Mouse (Mus musculus): ENCODE data around the gene Mia. TPM values are rescaled to one million over a fixed set of nuclear protein-coding genes. Genes with fewer than 3 reads are reported as not detected.

Gene Mia
- polyA plus RNA-seq, 1 experiment from 2014 or later, result 53.5 TPM

DNA sequence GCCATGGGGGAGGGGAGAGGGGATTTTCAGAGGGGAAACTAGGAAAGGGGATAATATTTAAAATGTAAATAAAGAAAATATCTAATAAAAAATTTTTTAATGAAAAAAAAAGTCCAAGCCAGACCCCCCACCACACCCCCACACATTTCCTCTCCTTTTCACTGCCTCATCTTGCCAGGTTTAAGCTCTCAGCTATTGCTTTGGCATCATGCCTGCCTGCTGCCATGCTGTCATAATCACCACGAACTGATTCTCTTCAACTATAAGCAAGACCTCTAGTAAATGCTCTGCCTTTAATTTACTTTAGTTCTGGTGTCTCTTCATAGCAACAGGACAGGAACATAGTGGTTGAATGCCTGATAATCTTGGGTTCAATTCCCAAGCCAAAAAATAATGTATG lies 1.5 kb upstream of the Mia start:
- Histone ChIP-seq H3K4me2 (replicated peaks) (no peak overlapping the region), H3K27ac (replicated peaks) (no peak overlapping the region), H3K9ac (no peak overlapping the region), H3K36me3 (peaks cover 41% of the 10 kb centered on the region), H3K9me3 (replicated peaks) (no peaks in the 10 kb centered on the region), H3K4me3 (replicated peaks) (no peak overlapping the region), H3K27me3 (no peaks in the 10 kb centered on the region), H3K4me1 (peaks cover 7% of the 10 kb centered on the region)
- no peak for ATAC-seq (ENCODE audit: insufficient number of reproducible peaks, low FRiP score, low TSS enrichment, low read depth)
- 58% methylated on average over 1 of the region's 1 CpGs for WGBS

- ATAC-seq (ENCODE audit: insufficient number of reproducible peaks, low FRiP score, low TSS enrichment, low read depth), result no peak
- H3K4me3 ChIP-seq (replicated peaks), result peak overlapping the region; percentile 74
- peaks cover 20% of the 10 kb centered on the region for H3K36me3 ChIP-seq
- peak overlapping the region; percentile 80 for H3K27ac ChIP-seq (replicated peaks)
- peak overlapping the region; percentile 57; the same call in 1 of the 2 replicates for H3K4me2 ChIP-seq (replicated peaks)
- no peak overlapping the region for H3K9ac ChIP-seq
- no peaks in the 10 kb centered on the region for H3K27me3 ChIP-seq
- no peaks in the 10 kb centered on the region for H3K9me3 ChIP-seq (replicated peaks)
- 74% methylated on average over 5 of the region's 5 CpGs for WGBS
- peaks cover 7% of the 10 kb centered on the region for H3K4me1 ChIP-seq
Observed at GRCm38 (mm10) chr7:27180036-27180435, 921 bp downstream of the Mia start.

DNA sequence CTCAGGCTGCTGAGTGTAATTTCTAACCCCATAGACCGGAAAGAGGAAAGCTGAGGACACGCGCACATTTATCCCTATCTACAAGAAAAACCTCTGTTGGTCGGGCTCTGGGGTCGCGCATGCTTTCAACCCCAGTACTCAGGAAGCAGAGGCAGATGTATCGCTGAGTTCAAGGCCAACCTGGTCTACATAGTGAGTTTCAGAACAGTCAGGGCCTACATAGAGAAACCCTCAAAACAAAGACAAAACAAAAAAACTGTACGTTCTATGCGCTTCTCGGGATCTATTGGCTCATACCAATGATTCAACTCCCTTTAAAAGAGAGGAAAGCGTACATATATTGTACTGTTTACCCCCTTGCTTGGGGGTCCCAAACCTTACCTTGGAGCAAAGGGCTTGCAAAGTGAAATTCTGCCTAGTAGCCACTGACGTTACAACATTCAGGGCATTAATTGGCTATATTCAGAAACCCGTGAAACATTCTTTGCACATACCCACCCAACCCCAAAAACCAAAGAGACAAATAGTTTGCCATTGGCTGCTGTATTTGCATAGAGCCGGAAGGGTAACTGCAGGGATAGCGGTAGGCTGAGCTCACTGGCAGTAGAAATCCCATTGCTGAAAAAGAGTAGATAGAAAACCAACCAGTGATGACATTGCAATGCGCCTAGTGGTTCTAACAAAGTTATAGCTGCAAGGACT lies 1.6 kb downstream of the Mia start:
- H3K9me3 ChIP-seq (replicated peaks), result no peaks in the 10 kb centered on the region

GRCm38 (mm10) chr7:27178324-27179216 lies 2.4 kb downstream of the Mia start, which contains the start of gene Rab4b:
TSS of gene Rab4b (minus strand) at chr7:27178896.
- Histone ChIP-seq H3K9me3 (replicated peaks) (no peaks in the 10 kb centered on the region), H3K27ac (replicated peaks) (peak within 1 kb of the TSS; percentile 98), H3K27me3 (no peaks in the 10 kb centered on the region), H3K9ac (peak within 1 kb of the TSS; percentile 47), H3K36me3 (peaks cover 24% of the 10 kb centered on the region), H3K4me3 (replicated peaks) (peak within 1 kb of the TSS; percentile 74), H3K4me2 (replicated peaks) (peak within 1 kb of the TSS; percentile 57), H3K4me1 (peaks cover 7% of the 10 kb centered on the region)
- ATAC-seq (ENCODE audit: insufficient number of reproducible peaks, low FRiP score, low TSS enrichment, low read depth), result peak; percentile 98
- under 1% methylated on average over 53 of the region's 53 CpGs for WGBS

More for the DNA sequence above, 1.6 kb downstream of the Mia start:
- 0 out of 2 replicates have a peak overlapping the region, but pooled peaks have one; percentile 34 for H3K9ac ChIP-seq
- H3K27me3 ChIP-seq, result no peaks in the 10 kb centered on the region
- H3K27ac ChIP-seq (replicated peaks), result peak overlapping the region; percentile 80
- peaks cover 7% of the 10 kb centered on the region for H3K4me1 ChIP-seq
- peak overlapping the region; percentile 74 for H3K4me3 ChIP-seq (replicated peaks)
- peaks cover 20% of the 10 kb centered on the region for H3K36me3 ChIP-seq
- H3K4me2 ChIP-seq (replicated peaks), result peak overlapping the region; percentile 57
- 46% methylated on average over 16 of the region's 16 CpGs for WGBS
- no peak for ATAC-seq (ENCODE audit: insufficient number of reproducible peaks, low FRiP score, low TSS enrichment, low read depth)

GRCm38 (mm10) chr7:27177942-27178323 lies 3.0 kb downstream of the Mia start:
- Histone ChIP-seq H3K4me3 (replicated peaks) (peak overlapping the region; percentile 74), H3K9ac (0 out of 2 replicates have a peak overlapping the region, but pooled peaks have one; percentile 47), H3K36me3 (peaks cover 24% of the 10 kb centered on the region), H3K4me1 (peaks cover 7% of the 10 kb centered on the region), H3K4me2 (replicated peaks) (peak overlapping the region; percentile 57), H3K27me3 (no peaks in the 10 kb centered on the region), H3K9me3 (replicated peaks) (no peaks in the 10 kb centered on the region), H3K27ac (replicated peaks) (peak overlapping the region; percentile 98)
- WGBS, result 18% methylated on average over 4 of the region's 4 CpGs
- no peak for ATAC-seq (ENCODE audit: insufficient number of reproducible peaks, low FRiP score, low TSS enrichment, low read depth)

DNA sequence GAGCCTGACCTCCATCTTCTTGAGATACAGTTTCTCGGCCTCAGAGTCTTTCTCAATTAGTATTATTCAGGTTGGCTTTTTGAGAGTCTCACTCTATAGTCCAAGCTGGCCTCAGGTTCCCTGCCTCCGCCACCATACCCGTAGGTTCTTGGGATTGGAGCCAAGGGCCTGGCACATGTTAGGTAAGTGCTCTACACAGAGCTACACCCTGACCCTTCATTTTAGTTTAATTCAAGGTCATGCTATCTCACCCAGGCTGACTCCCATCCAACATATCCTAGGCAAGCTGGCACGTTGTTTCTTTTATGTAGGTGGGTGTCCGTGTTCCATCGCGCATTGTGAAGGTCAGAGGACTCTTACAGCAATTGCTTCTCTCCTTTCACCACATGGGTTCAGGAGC lies 6.1 kb downstream of the Mia start:
- Histone ChIP-seq H3K9ac (no peak overlapping the region), H3K27me3 (no peaks in the 10 kb centered on the region), H3K4me3 (replicated peaks) (no peak overlapping the region), H3K36me3 (peaks cover 44% of the 10 kb centered on the region), H3K9me3 (replicated peaks) (no peaks in the 10 kb centered on the region), H3K27ac (replicated peaks) (no peak overlapping the region), H3K4me2 (replicated peaks) (no peak overlapping the region), H3K4me1 (peaks cover 7% of the 10 kb centered on the region)
- ATAC-seq (ENCODE audit: insufficient number of reproducible peaks, low FRiP score, low TSS enrichment, low read depth), result no peak
- WGBS, result 95% methylated on average over 7 of the region's 7 CpGs

DNA sequence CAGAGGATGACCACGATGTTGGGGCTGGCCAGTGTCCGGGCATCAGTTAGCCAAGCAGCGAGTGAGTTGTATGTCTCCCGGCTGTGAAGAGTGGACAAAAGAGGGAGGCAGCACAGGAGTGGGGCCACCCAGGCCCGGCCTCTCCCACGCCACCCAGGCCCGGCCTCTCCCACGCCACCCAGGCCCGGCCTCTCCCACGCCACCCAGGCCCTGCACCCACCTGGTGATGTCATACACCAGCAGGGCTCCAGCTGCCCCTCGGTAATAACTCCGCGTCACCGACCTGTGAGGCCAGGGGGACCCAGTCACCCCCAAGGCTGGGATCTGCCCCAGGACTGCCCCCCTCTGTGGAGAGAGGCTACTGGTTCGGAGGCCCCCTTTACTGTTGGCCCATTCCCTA lies 6.5 kb downstream of the Mia start:
- H3K9ac ChIP-seq, result no peak overlapping the region
- 93% methylated on average over 15 of the region's 15 CpGs for WGBS
- no peak overlapping the region for H3K27ac ChIP-seq (replicated peaks)
- H3K4me1 ChIP-seq, result peaks cover 7% of the 10 kb centered on the region
- no peak overlapping the region for H3K4me2 ChIP-seq (replicated peaks)
- ATAC-seq (ENCODE audit: insufficient number of reproducible peaks, low FRiP score, low TSS enrichment, low read depth), result no peak
- no peaks in the 10 kb centered on the region for H3K9me3 ChIP-seq (replicated peaks)
- H3K4me3 ChIP-seq (replicated peaks), result no peak overlapping the region
- H3K36me3 ChIP-seq, result peaks cover 44% of the 10 kb centered on the region
- no peaks in the 10 kb centered on the region for H3K27me3 ChIP-seq

DNA sequence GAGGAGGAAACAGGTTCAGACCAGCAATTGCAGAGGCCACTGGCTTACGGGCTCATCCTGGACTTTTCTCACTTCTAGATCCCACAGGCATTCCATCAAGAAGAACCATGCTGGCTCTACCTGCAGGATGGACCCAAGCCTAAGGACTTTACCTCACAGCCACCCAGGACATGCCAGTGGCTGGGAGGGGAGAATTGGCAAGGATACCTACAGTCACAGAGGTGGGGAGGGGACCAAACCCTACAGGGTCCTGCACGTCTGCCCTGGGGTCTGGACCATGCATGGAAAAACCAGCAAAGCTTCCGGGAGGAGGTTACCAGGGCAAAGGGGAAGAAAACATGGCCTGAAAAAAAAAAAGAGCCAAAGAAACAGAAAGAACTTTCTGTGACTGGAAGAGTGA lies 10.0 kb downstream of the Mia start:
- Histone ChIP-seq H3K27me3 (no peaks in the 10 kb centered on the region), H3K4me2 (replicated peaks) (no peak overlapping the region), H3K9ac (no peak overlapping the region), H3K9me3 (replicated peaks) (no peaks in the 10 kb centered on the region), H3K4me1 (peaks cover 13% of the 10 kb centered on the region), H3K27ac (replicated peaks) (no peak overlapping the region), H3K4me3 (replicated peaks) (no peak overlapping the region), H3K36me3 (peaks cover 44% of the 10 kb centered on the region)
- ATAC-seq (ENCODE audit: insufficient number of reproducible peaks, low FRiP score, low TSS enrichment, low read depth), result no peak
- 91% methylated on average over 3 of the region's 3 CpGs for WGBS

GRCm38 (mm10) chr7:27168371-27168770 lies 12.6 kb downstream of the Mia start:
- H3K9ac ChIP-seq, result no peak overlapping the region
- H3K27me3 ChIP-seq, result no peaks in the 10 kb centered on the region
- H3K9me3 ChIP-seq (replicated peaks), result no peaks in the 10 kb centered on the region
- no peak overlapping the region for H3K27ac ChIP-seq (replicated peaks)
- ATAC-seq (ENCODE audit: insufficient number of reproducible peaks, low FRiP score, low TSS enrichment, low read depth), result no peak
- 89% methylated on average over 5 of the region's 5 CpGs for WGBS
- peaks cover 38% of the 10 kb centered on the region for H3K4me1 ChIP-seq
- H3K4me2 ChIP-seq (replicated peaks), result no peak overlapping the region
- no peak overlapping the region for H3K4me3 ChIP-seq (replicated peaks)
- peaks cover 33% of the 10 kb centered on the region for H3K36me3 ChIP-seq

DNA sequence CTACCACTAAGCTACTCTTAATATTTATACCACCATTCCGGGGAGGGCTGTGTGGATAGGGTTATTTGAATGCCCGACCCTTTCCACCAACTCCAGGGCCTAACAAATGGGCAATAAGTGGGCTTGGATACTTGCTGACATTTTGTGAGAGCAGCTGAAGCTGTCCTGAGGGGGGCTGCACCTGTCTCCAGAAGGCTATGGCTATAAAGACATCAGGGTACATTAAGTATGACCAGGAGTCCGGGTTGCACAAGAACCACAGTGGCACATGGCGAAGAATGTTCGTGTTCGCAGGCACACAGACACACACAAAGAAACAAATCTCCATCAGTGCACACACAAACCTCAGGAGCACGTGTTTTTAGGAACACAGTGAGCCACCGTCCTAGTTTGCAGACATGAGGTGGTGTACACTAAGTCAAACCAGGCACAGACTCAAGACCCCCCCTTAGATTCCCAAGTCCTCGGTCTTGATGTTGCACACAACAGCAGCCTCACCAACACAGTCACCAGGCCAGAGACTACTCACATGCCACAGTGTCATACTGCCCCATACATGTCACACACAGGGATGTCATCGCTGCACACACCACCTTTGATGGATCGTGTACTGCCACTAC lies 13.4 kb downstream of the Mia start:
- Histone ChIP-seq H3K4me3 (replicated peaks) (peak overlapping the region; percentile 60), H3K9ac (peak overlapping the region; percentile 31), H3K4me1 (peaks cover 46% of the 10 kb centered on the region), H3K27ac (replicated peaks) (peak overlapping the region; percentile 97), H3K27me3 (no peaks in the 10 kb centered on the region), H3K4me2 (replicated peaks) (peak overlapping the region; percentile 70), H3K9me3 (replicated peaks) (no peaks in the 10 kb centered on the region), H3K36me3 (peaks cover 26% of the 10 kb centered on the region)
- WGBS, result 67% methylated on average over 11 of the region's 11 CpGs
- no peak for ATAC-seq (ENCODE audit: insufficient number of reproducible peaks, low FRiP score, low TSS enrichment, low read depth)

All from embryonic facial prominence, embryonic 15.5 days (tissue).